Mouse (Mus musculus) liver, embryonic 14.5 days (tissue): Measurements from ENCODE around the gene Lyrm7. TPM values are rescaled to one million over a fixed set of nuclear protein-coding genes. Genes with fewer than 3 reads are reported as not detected.
A peak's percentile ranks its signal among the peaks of the same experiment; 100 is the strongest.

Source experiments
- ATAC-seq: fragments of 200-750 bp; cut with Nextera tagmentation; 2 replicates; pipeline ENCODE4 v1.8.0; 2017; ENCODE audit warnings: moderate number of reproducible peaks, mild to moderate bottlenecking, moderate library complexity; ENCODE audit not compliant: insufficient read depth
- DNase-seq, 3 experiments: peaks; one replicate each; pipeline ENCODE4 v3.0.0-alpha.2; 2012 to 2013; ENCODE audit warnings: low read depth in 3 of 3, low spot score in 3 of 3
- H3K27ac ChIP-seq: fragments of 300-500 bp; sonication (generic); 2 replicates; pipeline ENCODE4 v1.5.1; 2014; ENCODE audit warnings: moderate library complexity, mild to moderate bottlenecking, control low read depth, inconsistent platforms
- H3K27me3 ChIP-seq: fragments of 300-500 bp; sonication (generic); 2 replicates; pipeline ENCODE4 v1.6.1; 2014; ENCODE audit warnings: mild to moderate bottlenecking, low read length, moderate library complexity; ENCODE audit not compliant: control insufficient read depth, insufficient read depth
- H3K36me3 ChIP-seq: fragments of 300-500 bp; sonication (generic); replicated peaks from 2 replicates; pipeline ENCODE4 v1.6.1; 2014; ENCODE audit warnings: low read depth; ENCODE audit not compliant: control insufficient read depth, insufficient read depth
- H3K4me1 ChIP-seq, 2 experiments: fragments of 200-500 bp in 1 of 2; fragments of 300-500 bp in 1 of 2; sonication (generic) in 1 of 2; replicated peaks; 2 replicates each; pipeline ENCODE4 v1.6.1; 2012 to 2014; ENCODE audit warnings: antibody characterized with exemption in 1 of 2, inconsistent platforms in 1 of 2, low read length in 1 of 2; ENCODE audit not compliant: control insufficient read depth in 2 of 2, insufficient read depth in 2 of 2
- H3K4me2 ChIP-seq: fragments of 300-500 bp; sonication (generic); 2 replicates; pipeline ENCODE4 v1.6.1; 2014; ENCODE audit warnings: low read depth, mild to moderate bottlenecking, control low read depth, moderate library complexity
- H3K4me3 ChIP-seq, 2 experiments: fragments of 200-500 bp in 1 of 2; fragments of 300-500 bp in 1 of 2; sonication (generic) in 1 of 2; 2 replicates each; pipeline ENCODE4 v1.5.1; 2012 to 2014; ENCODE audit warnings: low read depth in 2 of 2, low read length in 2 of 2, mild to moderate bottlenecking in 2 of 2, control low read depth in 1 of 2, inconsistent platforms in 1 of 2, moderate library complexity in 1 of 2; ENCODE audit not compliant: insufficient read depth in 1 of 2
- H3K9ac ChIP-seq: fragments of 300-500 bp; sonication (generic); replicated peaks from 2 replicates; pipeline ENCODE4 v1.6.1; 2014; ENCODE audit warnings: mild to moderate bottlenecking, control low read depth, moderate library complexity
- H3K9me3 ChIP-seq: fragments of 300-500 bp; sonication (generic); 2 replicates; pipeline ENCODE4 v1.6.1; 2016; ENCODE audit warnings: low read length, mixed read lengths; ENCODE audit not compliant: control insufficient read depth
- CTCF ChIP-seq: IDR thresholded peaks from 2 replicates; pipeline ENCODE4 v1.5.1; 2016; ENCODE audit warnings: antibody characterized with exemption, low read depth, control low read depth
- EP300 ChIP-seq: IDR thresholded peaks from 2 replicates; pipeline ENCODE4 v1.6.1; 2016; ENCODE audit warnings: antibody characterized with exemption, low read depth
- WGBS: fragments of 180-500 bp; shearing (Covaris S2); extraction: QIAGEN DNeasy Blood & Tissue Kit; methylation state at CpG from one replicate; pipeline ENCODE4 v1.1.7; 2014; ENCODE audit not compliant: insufficient replicate concordance; 5-methylcytosine and 5-hydroxymethylcytosine counted together
- polyA plus RNA-seq, 2 experiments: library from polyadenylated mRNA; depleted of rRNA in 1 of 2; stranded (reverse) in 1 of 2; unstranded in 1 of 2; fragments of >200 nt; fragmentation: Nextera tagmentation in 1 of 2; extraction: Ambion mirVana in 1 of 2; gene quantifications; 2 replicates each; pipeline versions ENCODE4 v1.2.1 to v1.2.3; 2012 to 2014

Lyrm7 gene
- polyA plus RNA-seq, 2 experiments, result 2.0 to 5.4 TPM

GRCm38 (mm10) chr11:54787488-54788474 is 72.9 kb downstream of the Lyrm7 start, which contains the start of gene Cdc42se2:
Cdc42se2 (minus strand) TSS chr11:54787675.
- WGBS, result 3% methylated on average over 56 of the region's 56 CpGs
- no peaks in the 10 kb centered on the region for H3K36me3 ChIP-seq
- H3K27me3 ChIP-seq, result no peaks in the 10 kb centered on the region
- ATAC-seq (peak; percentile 99), DNase-seq (peak; percentile 86 to 89 (median 87))
- H3K4me1 ChIP-seq, result peaks cover 4 to 5% of the 10 kb centered on the region in 2 experiments; a peak in 3 of 4 replicates
- peak within 1 kb of the TSS; percentile 99 for H3K4me2 ChIP-seq
- no peaks in the 10 kb centered on the region for H3K9me3 ChIP-seq
- H3K27ac ChIP-seq, result peak within 1 kb of the TSS; percentile 71
- TF ChIP-seq EP300 (no peak), CTCF (peak; percentile 35; the same call in 1 of the 2 replicates)
- peak within 1 kb of the TSS; percentile 70 to 88 for H3K4me3 ChIP-seq
- H3K9ac ChIP-seq, result peak within 1 kb of the TSS; percentile 80

GRCm38 (mm10) chr11:54786858-54787487 is 73.7 kb downstream of the Lyrm7 start:
- peak in 1 of 3 experiments; percentile 36 for DNase-seq
- peak; percentile 80 for ATAC-seq
- TF ChIP-seq EP300 (no peak), CTCF (no peak; the same call in 1 of the 2 replicates)
- H3K36me3 ChIP-seq, result no peaks in the 10 kb centered on the region
- peak overlapping the region; percentile 99 for H3K4me2 ChIP-seq
- peak overlapping the region; percentile 80 for H3K9ac ChIP-seq
- no peaks in the 10 kb centered on the region for H3K27me3 ChIP-seq
- H3K27ac ChIP-seq, result peak overlapping the region; percentile 71
- no peaks in the 10 kb centered on the region for H3K9me3 ChIP-seq
- WGBS, result under 1% methylated on average over 54 of the region's 54 CpGs
- H3K4me1 ChIP-seq, result peaks cover 5 to 8% of the 10 kb centered on the region in 2 experiments; a peak in 3 of 4 replicates
- peak overlapping the region; percentile 70 to 88 for H3K4me3 ChIP-seq

GRCm38 (mm10) chr11:54785566-54785965 is 75.2 kb downstream of the Lyrm7 start:
- Histone ChIP-seq H3K27me3 (no peaks in the 10 kb centered on the region), H3K9ac (no peak overlapping the region), H3K9me3 (no peaks in the 10 kb centered on the region), H3K4me1 (peaks cover 5 to 8% of the 10 kb centered on the region in 2 experiments; a peak in 3 of 4 replicates), H3K4me2 (no peak overlapping the region; the same call in 1 of the 2 replicates), H3K4me3 (no peak overlapping the region), H3K27ac (no peak overlapping the region), H3K36me3 (no peaks in the 10 kb centered on the region)
- WGBS, result 86% methylated on average over 3 of the region's 3 CpGs
- DNase-seq (no peak), ATAC-seq (no peak)
- TF ChIP-seq EP300 (no peak), CTCF (no peak)

GRCm38 (mm10) chr11:54784436-54784835 is 76.3 kb downstream of the Lyrm7 start:
- Histone ChIP-seq H3K36me3 (no peaks in the 10 kb centered on the region), H3K9me3 (no peaks in the 10 kb centered on the region), H3K4me2 (no peak overlapping the region), H3K9ac (no peak overlapping the region), H3K27ac (no peak overlapping the region), H3K4me3 (no peak overlapping the region), H3K27me3 (no peaks in the 10 kb centered on the region), H3K4me1 (peaks cover 5 to 11% of the 10 kb centered on the region in 2 experiments; a peak in 3 of 4 replicates)
- ATAC-seq (no peak), DNase-seq (no peak)
- WGBS, result 77% methylated on average over 3 of the region's 3 CpGs
- TF ChIP-seq EP300 (no peak), CTCF (no peak)

GRCm38 (mm10) chr11:54782253-54782652 is 78.5 kb downstream of the Lyrm7 start:
- no peak overlapping the region for H3K4me2 ChIP-seq
- no peak for ATAC-seq
- H3K27me3 ChIP-seq, result no peaks in the 10 kb centered on the region
- no peaks in the 10 kb centered on the region for H3K36me3 ChIP-seq
- DNase-seq, result no peak
- peaks cover 8 to 16% of the 10 kb centered on the region in 2 experiments for H3K4me1 ChIP-seq
- TF ChIP-seq CTCF (no peak), EP300 (no peak)
- 77% methylated on average over 6 of the region's 6 CpGs for WGBS
- H3K9ac ChIP-seq, result no peak overlapping the region
- H3K9me3 ChIP-seq, result no peaks in the 10 kb centered on the region
- H3K4me3 ChIP-seq, result no peak overlapping the region
- H3K27ac ChIP-seq, result no peak overlapping the region
